Mouse (Mus musculus): Measurements from ENCODE around the gene Bsn.

DNA sequence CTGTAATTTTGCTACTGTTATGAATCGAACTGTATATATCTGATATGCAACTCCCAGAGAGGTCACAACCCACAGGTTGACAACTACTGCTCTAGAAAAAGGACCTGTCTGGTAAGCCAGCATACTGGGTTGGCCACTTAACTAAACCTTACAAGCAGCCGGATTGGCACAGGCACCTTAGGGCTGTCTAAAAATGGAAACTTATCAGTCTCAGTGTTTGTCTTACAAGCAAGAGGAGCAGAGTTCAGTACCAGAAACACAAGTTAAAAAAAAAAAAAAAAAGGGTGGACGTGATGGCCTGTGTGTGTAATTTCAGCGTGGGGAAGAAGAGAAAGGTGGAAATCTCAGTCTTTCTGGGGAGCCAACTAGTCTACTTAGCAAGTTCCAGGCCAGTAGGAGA, 118.4 kb downstream of the Bsn start:
- TF ChIP-seq POLR2A (IDR thresholded peaks at IDR 0.05; ENCODE audit: extremely low read depth, insufficient read depth, low read length), result no peak
- TF ChIP-seq CTCF (IDR thresholded peaks at IDR 0.05; ENCODE audit: low read depth, low read length), result no peak
